Mouse (Mus musculus): ENCODE data around the gene Syne2.

GRCm38 (mm10) chr12:75855051-75855453, 37.1 kb downstream of the Syne2 start:
- TF ChIP-seq CTCF (IDR thresholded peaks at IDR 0.05; ENCODE audit: low read depth): no peak
- peak; percentile 44; the same call in 1 of the 2 replicates for TF ChIP-seq EP300 (IDR thresholded peaks at IDR 0.05; ENCODE audit: low read depth)

All from liver, postnatal 0 days (tissue).